Mouse (Mus musculus): ENCODE data around the gene Vrk3. TPM values are rescaled to one million over a fixed set of nuclear protein-coding genes. Genes with fewer than 3 reads are reported as not detected.
"Not testable (repeated sequence)": the region's sequence is repeated elsewhere in the genome, so short reads cannot be mapped to it uniquely, and the experiment has no call there.

Vrk3 gene
- polyA plus RNA-seq, 1 experiment from 2014 or later = 36.2 TPM

DNA sequence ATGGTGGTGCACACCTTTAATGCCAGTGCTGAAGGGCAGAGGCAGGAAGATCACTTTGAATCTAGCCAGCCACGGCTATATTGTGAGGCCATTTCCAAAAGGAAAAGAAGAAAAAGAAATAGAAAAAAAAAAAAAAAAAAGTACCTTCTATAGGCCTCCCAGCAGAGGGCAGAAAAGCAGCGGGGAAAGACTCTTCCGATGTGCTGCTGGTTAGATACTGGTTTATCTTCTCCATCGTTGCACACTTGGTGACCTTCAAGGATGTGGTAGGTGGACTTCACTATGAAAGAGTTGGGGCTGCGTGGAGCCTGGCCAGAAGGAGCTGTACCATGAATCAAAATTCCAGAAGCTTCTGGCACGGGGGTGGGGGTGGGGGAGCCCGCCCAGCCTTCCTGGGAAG, 23.9 kb upstream of the Vrk3 start:
- H3K27me3 ChIP-seq = peaks cover 3% of the 10 kb centered on the region; the same call in 1 of the 2 replicates
- no peaks in the 10 kb centered on the region for H3K36me3 ChIP-seq
- no peak for ATAC-seq (ENCODE audit: insufficient number of reproducible peaks, insufficient read depth, low FRiP score, low TSS enrichment, low read depth)
- H3K4me2 ChIP-seq = no peak overlapping the region
- H3K4me1 ChIP-seq (replicated peaks) = no peaks in the 10 kb centered on the region
- 25% methylated on average over 7 of the region's 7 CpGs for WGBS
- no peak overlapping the region for H3K27ac ChIP-seq
- H3K9ac ChIP-seq (replicated peaks) = no peak overlapping the region
- H3K9me3 ChIP-seq = 0 out of 2 replicates have a peak, but pooled peaks cover 4% of the 10 kb centered on the region
- H3K4me3 ChIP-seq (replicated peaks) = no peak overlapping the region

DNA sequence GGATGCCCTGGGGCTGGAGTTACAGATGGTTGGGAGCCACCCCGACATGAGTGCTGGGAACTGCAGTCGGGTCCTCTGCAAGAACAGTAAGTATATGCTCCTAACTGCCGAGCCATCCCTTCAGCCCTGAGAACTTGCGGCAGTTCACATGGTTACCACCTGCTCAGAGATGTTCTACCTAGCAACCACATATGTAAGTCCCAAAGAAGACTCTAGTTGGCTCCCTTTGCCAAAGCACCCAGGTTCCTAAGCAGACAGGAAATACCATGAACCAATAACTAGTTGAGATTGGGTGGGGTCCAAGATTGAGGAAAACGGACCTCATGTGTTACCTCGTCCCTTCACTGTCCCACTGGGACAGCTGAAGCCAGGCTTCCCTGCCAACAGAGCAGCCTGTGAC, 21.9 kb upstream of the Vrk3 start:
- H3K27me3 ChIP-seq = peaks cover 3% of the 10 kb centered on the region; the same call in 1 of the 2 replicates
- no peak overlapping the region for H3K4me2 ChIP-seq
- 65% methylated on average over 6 of the region's 6 CpGs for WGBS

DNA sequence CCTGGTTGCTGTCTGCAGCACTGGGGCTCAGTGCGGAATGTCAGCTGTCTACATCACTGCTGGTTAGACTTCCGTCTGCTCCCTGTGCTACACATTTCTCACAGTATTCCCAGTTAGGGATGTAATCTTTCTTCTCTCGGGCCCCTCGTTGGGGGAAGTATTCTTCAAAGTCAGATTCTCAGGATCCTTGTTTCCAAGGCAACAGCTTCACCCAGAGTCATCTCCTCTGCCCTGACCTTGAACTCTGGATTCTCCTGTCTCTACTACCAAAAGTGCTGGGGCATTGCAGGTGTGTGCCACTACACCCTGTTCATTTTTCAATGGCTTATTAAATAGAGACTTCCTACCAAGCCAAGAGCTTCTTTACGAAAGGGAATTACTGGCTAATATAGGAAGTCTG, 21.1 kb upstream of the Vrk3 start:
- Histone ChIP-seq H3K27me3 (peaks cover 3% of the 10 kb centered on the region; the same call in 1 of the 2 replicates), H3K4me2 (no peak overlapping the region), H3K4me3 (replicated peaks) (no peak overlapping the region), H3K9ac (replicated peaks) (no peak overlapping the region), H3K9me3 (0 out of 2 replicates have a peak, but pooled peaks cover 4% of the 10 kb centered on the region), H3K4me1 (replicated peaks) (no peaks in the 10 kb centered on the region), H3K36me3 (no peaks in the 10 kb centered on the region), H3K27ac (no peak overlapping the region)
- 74% methylated on average over 5 of the region's 5 CpGs for WGBS
- ATAC-seq (ENCODE audit: insufficient number of reproducible peaks, insufficient read depth, low FRiP score, low TSS enrichment, low read depth) = no peak

More for the DNA sequence above, 21.9 kb upstream of the Vrk3 start:
- H3K36me3 ChIP-seq = no peaks in the 10 kb centered on the region
- ATAC-seq (ENCODE audit: insufficient number of reproducible peaks, insufficient read depth, low FRiP score, low TSS enrichment, low read depth) = no peak
- H3K4me3 ChIP-seq (replicated peaks) = no peak overlapping the region
- 0 out of 2 replicates have a peak, but pooled peaks cover 4% of the 10 kb centered on the region for H3K9me3 ChIP-seq
- H3K9ac ChIP-seq (replicated peaks) = no peak overlapping the region
- no peak overlapping the region for H3K27ac ChIP-seq
- H3K4me1 ChIP-seq (replicated peaks) = no peaks in the 10 kb centered on the region

DNA sequence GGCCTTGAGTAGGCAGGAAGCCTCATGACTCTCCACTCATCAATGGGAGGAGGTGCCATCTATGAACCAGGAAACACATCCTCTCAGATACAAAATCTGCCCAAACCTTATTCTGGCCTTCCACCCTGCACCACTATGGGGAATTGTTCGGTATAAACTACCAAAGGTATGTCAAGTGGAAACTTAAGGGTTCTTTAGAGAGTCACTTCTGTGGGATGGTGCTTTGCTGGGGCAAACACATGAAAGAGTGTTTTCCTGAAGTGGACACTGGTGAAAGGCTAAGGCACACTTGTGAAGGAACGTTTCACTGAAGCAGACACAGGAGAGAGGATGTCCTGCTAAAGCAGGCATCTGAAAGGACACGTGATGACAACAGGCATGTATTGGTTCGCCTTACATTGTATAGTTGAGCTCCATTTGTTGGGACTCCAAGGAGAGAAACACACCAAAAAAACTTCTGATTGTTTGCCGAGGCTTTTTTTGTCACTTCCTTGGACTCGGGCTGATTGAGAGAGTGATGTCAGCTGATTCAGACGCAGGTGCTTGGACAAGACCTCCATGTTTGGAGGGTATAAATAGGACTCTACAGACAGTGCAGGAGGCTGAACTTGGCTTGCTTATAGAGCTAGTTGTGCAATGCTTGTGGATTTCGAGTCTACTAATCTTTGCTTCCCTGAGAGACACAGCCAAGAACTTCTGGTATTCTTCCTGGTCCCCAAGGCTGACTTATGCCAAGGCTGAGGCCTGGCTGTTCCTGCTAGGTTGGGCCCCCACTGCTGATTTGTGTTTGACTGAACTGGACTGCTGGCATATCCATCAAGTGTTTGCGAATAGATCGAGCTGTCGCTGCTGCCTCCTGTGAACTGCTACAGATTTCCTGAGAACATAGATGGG, 19.9 kb upstream of the Vrk3 start:
- H3K9ac ChIP-seq (replicated peaks) = no peak overlapping the region
- H3K27ac ChIP-seq = no peak overlapping the region
- 0 out of 2 replicates have a peak, but pooled peaks cover 4% of the 10 kb centered on the region for H3K9me3 ChIP-seq
- WGBS = 90% methylated on average over 11 of the region's 11 CpGs
- peaks cover 3% of the 10 kb centered on the region; the same call in 1 of the 2 replicates for H3K27me3 ChIP-seq
- H3K4me1 ChIP-seq (replicated peaks) = no peaks in the 10 kb centered on the region
- H3K4me2 ChIP-seq = no peak overlapping the region
- no peak overlapping the region for H3K4me3 ChIP-seq (replicated peaks)
- no peaks in the 10 kb centered on the region; the same call in 1 of the 2 replicates for H3K36me3 ChIP-seq
- no peak for ATAC-seq (ENCODE audit: insufficient number of reproducible peaks, insufficient read depth, low FRiP score, low TSS enrichment, low read depth)

DNA sequence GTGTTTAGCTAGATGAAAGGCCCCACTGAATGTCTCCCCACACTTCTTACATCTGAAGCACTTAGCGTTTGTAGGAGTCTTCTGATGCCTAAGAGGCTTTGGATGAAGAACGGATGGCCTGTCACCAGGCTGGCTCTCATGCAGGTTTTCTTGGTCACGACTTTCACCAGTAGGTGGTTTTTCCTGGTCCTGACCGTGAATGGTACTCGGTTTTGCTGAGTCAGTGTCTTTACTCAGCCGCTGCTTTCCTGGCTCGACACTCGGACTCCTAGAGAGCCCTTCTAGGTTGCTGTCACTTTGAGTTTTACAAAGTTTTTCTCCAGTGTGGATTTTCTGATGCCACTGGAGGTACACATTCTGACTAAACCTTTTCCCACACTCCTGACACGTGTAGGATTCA, 14.5 kb upstream of the Vrk3 start:
- Histone ChIP-seq H3K4me2 (no peak overlapping the region), H3K9ac (replicated peaks) (no peak overlapping the region), H3K36me3 (peaks cover 14% of the 10 kb centered on the region; the same call in 1 of the 2 replicates), H3K4me3 (replicated peaks) (no peak overlapping the region), H3K27ac (no peak overlapping the region), H3K9me3 (peaks cover 6% of the 10 kb centered on the region; the same call in 1 of the 2 replicates), H3K27me3 (no peaks in the 10 kb centered on the region), H3K4me1 (replicated peaks) (no peaks in the 10 kb centered on the region)
- no peak for ATAC-seq (ENCODE audit: insufficient number of reproducible peaks, insufficient read depth, low FRiP score, low TSS enrichment, low read depth)
- WGBS = 85% methylated on average over 9 of the region's 9 CpGs

DNA sequence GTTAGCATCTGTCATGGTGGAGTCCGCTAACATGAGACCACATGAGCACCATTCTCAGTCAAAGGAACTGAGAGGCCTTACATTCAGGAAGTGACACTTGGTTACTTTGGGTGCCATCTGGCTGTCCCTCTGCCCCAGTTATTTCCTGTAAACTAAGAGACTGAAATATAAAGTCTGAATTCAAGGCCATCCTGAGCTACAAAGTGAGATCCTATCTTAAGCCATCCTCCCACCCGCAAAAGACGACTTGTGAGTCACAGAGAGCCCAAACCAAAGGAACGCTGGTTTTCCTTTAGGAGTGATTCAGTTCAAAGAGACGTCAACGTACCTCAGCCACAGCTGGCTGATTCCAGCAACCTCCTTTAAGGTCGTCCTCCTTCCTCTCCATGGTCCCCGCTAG, 6.9 kb upstream of the Vrk3 start:
- Histone ChIP-seq H3K4me2 (no peak overlapping the region), H3K27ac (no peak overlapping the region), H3K36me3 (no peaks in the 10 kb centered on the region), H3K9ac (replicated peaks) (no peak overlapping the region), H3K4me1 (replicated peaks) (peaks cover 5% of the 10 kb centered on the region; the same call in 1 of the 2 replicates), H3K27me3 (no peaks in the 10 kb centered on the region), H3K4me3 (replicated peaks) (no peak overlapping the region), H3K9me3 (no peaks in the 10 kb centered on the region)
- 83% methylated on average over 8 of the region's 8 CpGs for WGBS
- no peak for ATAC-seq (ENCODE audit: insufficient number of reproducible peaks, insufficient read depth, low FRiP score, low TSS enrichment, low read depth)

DNA sequence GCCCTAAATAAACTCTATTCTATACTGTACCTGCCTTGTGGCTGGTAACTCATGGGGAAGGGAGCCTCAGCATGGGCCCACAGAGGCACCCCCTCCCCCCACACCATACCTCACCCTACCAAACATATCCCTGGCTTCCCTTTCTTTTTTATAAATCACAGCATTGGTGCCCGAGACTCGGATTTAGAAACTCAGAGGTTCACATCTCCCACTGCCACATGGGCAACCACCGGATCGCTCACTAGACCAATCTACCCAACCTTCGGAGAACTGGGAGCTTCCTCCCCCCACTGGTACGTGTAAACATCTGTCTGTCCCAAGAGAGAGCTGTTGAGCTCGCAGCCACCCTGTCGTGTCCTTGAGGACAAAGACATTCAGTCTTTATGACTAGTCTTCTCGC, 3.9 kb upstream of the Vrk3 start:
- H3K4me1 ChIP-seq (replicated peaks) = peaks cover 18% of the 10 kb centered on the region
- H3K4me3 ChIP-seq (replicated peaks) = no peak overlapping the region
- H3K36me3 ChIP-seq = no peaks in the 10 kb centered on the region
- no peak for ATAC-seq (ENCODE audit: insufficient number of reproducible peaks, insufficient read depth, low FRiP score, low TSS enrichment, low read depth)
- 48% methylated on average over 9 of the region's 9 CpGs for WGBS
- H3K27me3 ChIP-seq = no peaks in the 10 kb centered on the region
- peak overlapping the region; percentile 63 for H3K4me2 ChIP-seq
- no peak overlapping the region for H3K27ac ChIP-seq
- H3K9ac ChIP-seq (replicated peaks) = peak overlapping the region; percentile 59; the same call in 1 of the 2 replicates
- H3K9me3 ChIP-seq = no peaks in the 10 kb centered on the region

DNA sequence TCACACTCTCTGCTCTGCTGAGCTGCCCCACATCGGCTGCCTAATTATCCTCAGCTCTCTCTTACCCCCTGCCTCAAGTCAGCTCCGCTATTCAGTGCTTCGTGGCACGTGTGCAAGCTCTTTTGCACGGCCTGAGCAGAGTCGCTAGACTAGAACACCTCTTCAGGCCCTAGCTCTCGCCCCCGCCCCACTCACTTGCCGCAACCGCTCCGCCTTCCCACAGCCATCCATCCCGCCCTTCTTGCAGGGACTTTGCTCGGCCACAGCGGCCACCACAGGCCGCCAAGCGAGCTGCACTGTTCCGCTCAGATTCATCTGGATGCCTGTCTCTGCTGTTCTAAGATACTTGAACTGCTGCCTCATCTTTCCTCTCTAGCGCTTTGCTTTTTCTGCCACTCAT, 3.1 kb upstream of the Vrk3 start:
- WGBS = under 1% methylated on average over 18 of the region's 18 CpGs
- Histone ChIP-seq H3K9me3 (no peaks in the 10 kb centered on the region), H3K4me3 (replicated peaks) (peak overlapping the region; percentile 43), H3K4me1 (replicated peaks) (peaks cover 23% of the 10 kb centered on the region), H3K27me3 (no peaks in the 10 kb centered on the region), H3K36me3 (no peaks in the 10 kb centered on the region), H3K9ac (replicated peaks) (peak overlapping the region; percentile 59), H3K4me2 (peak overlapping the region; percentile 63), H3K27ac (no peak overlapping the region)
- ATAC-seq (ENCODE audit: insufficient number of reproducible peaks, insufficient read depth, low FRiP score, low TSS enrichment, low read depth) = peak; percentile 28; the same call in 1 of the 2 replicates

DNA sequence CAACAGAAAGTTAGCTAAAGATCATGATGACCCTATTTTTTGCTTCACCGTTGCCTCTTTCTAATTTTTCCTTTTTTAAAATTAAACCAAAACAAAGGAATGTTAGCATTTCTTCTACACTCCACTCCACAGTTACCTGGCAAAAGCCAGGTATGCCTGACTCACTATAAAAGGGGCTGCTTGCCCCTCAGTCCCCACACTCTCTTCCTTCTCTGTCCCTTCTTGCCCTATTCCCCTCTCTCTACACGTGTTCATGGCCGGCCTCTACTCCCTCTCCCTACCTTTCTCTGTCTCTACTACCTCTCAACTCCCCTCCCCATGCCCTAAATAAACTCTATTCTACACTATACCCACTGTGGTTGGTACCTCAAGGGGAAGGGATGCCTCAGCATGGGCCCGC, 1.1 kb upstream of the Vrk3 start:
- Histone ChIP-seq H3K9me3 (no peaks in the 10 kb centered on the region), H3K4me1 (replicated peaks) (peaks cover 23% of the 10 kb centered on the region), H3K4me3 (replicated peaks) (peak overlapping the region; percentile 53), H3K36me3 (peaks cover 3% of the 10 kb centered on the region; the same call in 1 of the 2 replicates), H3K4me2 (peak overlapping the region; percentile 79), H3K27ac (no peak overlapping the region), H3K9ac (replicated peaks) (no peak overlapping the region), H3K27me3 (no peaks in the 10 kb centered on the region)
- 67% methylated on average over 4 of the region's 4 CpGs for WGBS
- no peak for ATAC-seq (ENCODE audit: insufficient number of reproducible peaks, insufficient read depth, low FRiP score, low TSS enrichment, low read depth)

DNA sequence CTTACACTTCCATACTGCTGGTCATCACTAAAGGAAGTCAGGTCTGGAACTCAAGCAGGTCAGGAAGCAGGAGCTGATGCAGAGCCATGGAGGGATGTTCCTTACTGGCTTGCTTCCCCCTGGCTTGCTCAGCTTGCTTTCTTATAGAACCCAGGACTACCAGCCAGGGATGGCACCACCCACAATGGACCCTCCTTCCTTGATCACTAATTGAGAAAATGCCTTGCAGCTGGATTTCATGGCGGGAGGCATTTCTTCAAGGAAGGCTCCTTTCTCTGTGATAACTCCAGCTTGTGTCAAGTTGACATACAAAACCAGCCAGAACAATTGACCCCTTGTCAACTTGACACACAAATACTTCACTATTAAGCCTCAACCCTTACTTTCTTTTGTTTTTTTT, 2.7 kb downstream of the Vrk3 start, which contains the start of gene Zfp473:
Zfp473 (minus strand) TSS at position 101 of the 400 bp plus-strand sequence.
- Histone ChIP-seq H3K36me3 (peaks cover 40% of the 10 kb centered on the region), H3K4me1 (replicated peaks) (peaks cover 18% of the 10 kb centered on the region)
- ATAC-seq (ENCODE audit: insufficient number of reproducible peaks, insufficient read depth, low FRiP score, low TSS enrichment, low read depth); H3K27me3 ChIP-seq; H3K9ac ChIP-seq (replicated peaks); H3K4me2 ChIP-seq; H3K27ac ChIP-seq; H3K9me3 ChIP-seq; H3K4me3 ChIP-seq (replicated peaks): not testable (repeated sequence)
- WGBS = 76% methylated on average over 1 of the region's 1 CpGs

DNA sequence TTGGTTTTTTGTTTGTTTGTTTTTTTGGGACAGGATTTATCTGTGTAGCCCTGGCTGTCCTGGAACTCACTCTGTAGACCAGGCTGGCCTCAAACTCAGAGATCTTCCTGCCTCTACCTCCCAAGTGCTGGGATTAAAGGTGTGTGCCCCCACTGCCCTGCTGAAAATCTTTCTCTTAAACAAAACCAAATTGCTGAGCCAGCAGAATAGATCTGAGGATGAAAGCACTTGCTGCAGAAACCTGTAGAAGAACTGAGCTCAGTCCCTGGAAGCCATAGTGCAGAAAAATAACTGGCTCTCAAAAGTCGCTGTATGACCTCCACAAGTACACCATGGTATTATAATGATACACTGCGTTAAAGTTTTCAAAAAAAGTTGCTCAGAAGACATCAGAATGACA, 9.0 kb downstream of the Vrk3 start:
- Histone ChIP-seq H3K9me3 (no peaks in the 10 kb centered on the region), H3K9ac (replicated peaks) (no peak overlapping the region), H3K4me2 (no peak overlapping the region), H3K4me3 (replicated peaks) (no peak overlapping the region), H3K36me3 (peaks cover 96% of the 10 kb centered on the region), H3K4me1 (replicated peaks) (no peaks in the 10 kb centered on the region), H3K27ac (no peak overlapping the region), H3K27me3 (no peaks in the 10 kb centered on the region)
- no peak for ATAC-seq (ENCODE audit: insufficient number of reproducible peaks, insufficient read depth, low FRiP score, low TSS enrichment, low read depth)
- WGBS = 77% methylated on average over 2 of the region's 2 CpGs

All from limb, embryonic 12.5 days (tissue).